Mouse (Mus musculus) heart, embryonic 15.5 days (tissue): ENCODE results near the gene C130060K24Rik. TPM values are rescaled to one million over a fixed set of nuclear protein-coding genes. Genes with fewer than 3 reads are reported as not detected.

ENCODE experiments used
- ATAC-seq: fragments of 200-750 bp; cut with Nextera tagmentation; replicated peaks from 2 replicates; pipeline ENCODE4 v1.8.0; 2017; ENCODE audit warnings: low read depth, moderate TSS enrichment; ENCODE audit not compliant: insufficient number of reproducible peaks, insufficient read depth, low FRiP score
- H3K27ac ChIP-seq: fragments of 300-500 bp; sonication (generic); 2 replicates; pipeline ENCODE4 v1.5.1; 2015; ENCODE audit warnings: mild to moderate bottlenecking, inconsistent platforms
- H3K27me3 ChIP-seq: fragments of 300-500 bp; sonication (generic); 2 replicates; pipeline ENCODE4 v1.6.1; 2015; ENCODE audit warnings: inconsistent platforms
- H3K36me3 ChIP-seq: fragments of 300-500 bp; sonication (generic); 2 replicates; pipeline ENCODE4 v1.6.1; 2015; ENCODE audit warnings: mild to moderate bottlenecking, inconsistent platforms
- H3K4me1 ChIP-seq: fragments of 300-500 bp; sonication (generic); replicated peaks from 2 replicates; pipeline ENCODE4 v1.6.1; 2015; ENCODE audit warnings: inconsistent platforms
- H3K4me2 ChIP-seq: fragments of 300-500 bp; sonication (generic); 2 replicates; pipeline ENCODE4 v1.6.1; 2015; ENCODE audit warnings: inconsistent platforms, mild to moderate bottlenecking, moderate library complexity
- H3K4me3 ChIP-seq: fragments of 300-500 bp; sonication (generic); 2 replicates; pipeline ENCODE4 v1.5.1; 2015; ENCODE audit warnings: mild to moderate bottlenecking, inconsistent platforms
- H3K9ac ChIP-seq: fragments of 300-500 bp; sonication (generic); 2 replicates; pipeline ENCODE4 v1.6.1; 2015; ENCODE audit warnings: mild to moderate bottlenecking, inconsistent platforms
- H3K9me3 ChIP-seq: fragments of 300-500 bp; sonication (generic); replicated peaks from 2 replicates; pipeline ENCODE4 v1.6.1; 2016; ENCODE audit warnings: inconsistent platforms
- WGBS: fragments of 180-500 bp; shearing (Covaris S2); methylation state at CpG from one replicate; pipeline ENCODE4 v1.1.7; 2015; ENCODE audit warnings: mixed read lengths; 5-methylcytosine and 5-hydroxymethylcytosine counted together
- polyA plus RNA-seq: library from polyadenylated mRNA; unstranded; fragments of >200 nt; fragmentation: Nextera tagmentation; extraction: Ambion mirVana; gene quantifications from 2 replicates; pipeline ENCODE4 v1.2.1, GENCODE M21; 2015

The C130060K24Rik gene
- polyA plus RNA-seq = not detected in 2 replicates

DNA sequence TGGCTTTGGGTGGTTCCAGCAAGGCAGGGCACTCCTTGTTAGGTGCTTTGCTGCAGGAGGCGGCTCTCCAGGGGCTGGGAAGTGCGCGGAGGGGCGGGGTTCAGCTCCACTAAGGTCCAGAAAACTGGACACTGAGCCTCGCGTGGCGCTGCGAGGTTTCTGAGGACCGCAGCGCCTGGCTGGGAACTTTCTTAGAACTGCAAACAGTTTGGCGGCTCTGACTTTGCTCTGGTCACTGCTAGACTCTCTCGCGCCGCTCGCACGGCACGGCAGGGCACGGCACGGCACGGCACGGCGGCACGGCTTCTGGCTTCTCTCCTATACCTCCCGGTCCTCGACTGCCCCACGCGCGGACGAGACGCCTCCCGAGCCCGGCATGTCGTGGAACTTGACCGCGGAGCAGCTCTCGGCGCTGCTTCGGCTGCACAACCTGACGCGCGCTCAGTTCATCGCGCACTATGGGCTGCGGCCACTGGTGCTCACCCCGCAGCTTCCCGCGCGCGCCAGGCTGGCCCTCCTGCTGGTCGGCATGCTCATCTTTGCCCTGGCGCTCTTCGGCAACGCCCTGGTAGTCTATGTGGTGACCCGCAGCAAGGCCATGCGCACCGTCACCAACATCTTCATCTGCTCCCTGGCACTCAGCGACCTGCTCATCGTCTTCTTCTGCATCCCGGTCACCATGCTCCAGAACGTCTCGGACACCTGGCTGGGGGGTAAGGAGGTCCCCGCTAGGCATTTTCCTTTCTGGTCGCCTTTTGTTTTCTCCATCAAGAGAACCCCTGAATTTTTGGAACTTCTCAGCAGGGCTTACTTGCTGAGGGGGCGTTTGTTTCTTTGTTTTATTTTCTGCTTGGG, at the start of gene C130060K24Rik:
C130060K24Rik (plus strand) TSS at position 188 of the 855 bp plus-strand sequence.
- H3K27ac ChIP-seq = no peak within 1 kb of the TSS
- H3K27me3 ChIP-seq = peaks cover 21% of the 10 kb centered on the region
- ATAC-seq = 0 out of 2 replicates have a peak, but pooled peaks have one; percentile 22
- peak within 1 kb of the TSS; percentile 97 for H3K4me2 ChIP-seq
- peaks cover 5% of the 10 kb centered on the region; the same call in 1 of the 2 replicates for H3K4me1 ChIP-seq
- peak within 1 kb of the TSS; percentile 46; the same call in 1 of the 2 replicates for H3K9ac ChIP-seq
- 2% methylated on average over 64 of the region's 64 CpGs for WGBS
- no peaks in the 10 kb centered on the region for H3K9me3 ChIP-seq
- peak within 1 kb of the TSS; percentile 59 for H3K4me3 ChIP-seq
- H3K36me3 ChIP-seq = no peaks in the 10 kb centered on the region

DNA sequence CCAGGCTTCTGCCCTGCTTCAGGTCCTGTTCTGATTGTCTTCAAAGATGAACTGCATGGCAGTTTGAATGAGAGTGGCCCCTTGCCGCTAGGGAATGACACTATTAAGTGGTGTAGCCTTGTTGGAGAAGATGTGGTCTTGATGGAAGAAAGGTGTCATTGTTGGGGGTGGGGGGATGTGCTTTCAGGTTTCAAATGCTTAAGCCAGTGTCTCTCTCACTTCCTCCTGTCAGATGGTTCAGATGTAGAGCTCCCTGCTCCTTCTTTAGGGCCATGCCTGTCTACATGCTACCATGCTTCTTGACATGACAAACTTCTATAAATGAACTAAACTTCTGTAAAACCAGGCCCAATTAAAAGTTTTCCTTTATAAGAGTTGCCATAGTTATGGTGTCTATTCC, 46.7 kb upstream of the C130060K24Rik start:
- no peak overlapping the region for H3K4me3 ChIP-seq
- H3K4me2 ChIP-seq = no peak overlapping the region
- no peak for ATAC-seq
- no peaks in the 10 kb centered on the region for H3K27me3 ChIP-seq
- H3K9me3 ChIP-seq = no peaks in the 10 kb centered on the region
- 0 out of 2 replicates have a peak, but pooled peaks cover 2% of the 10 kb centered on the region for H3K4me1 ChIP-seq
- H3K36me3 ChIP-seq = no peaks in the 10 kb centered on the region
- H3K9ac ChIP-seq = no peak overlapping the region
- WGBS = 84% methylated on average over 1 of the region's 1 CpGs
- H3K27ac ChIP-seq = no peak overlapping the region

DNA sequence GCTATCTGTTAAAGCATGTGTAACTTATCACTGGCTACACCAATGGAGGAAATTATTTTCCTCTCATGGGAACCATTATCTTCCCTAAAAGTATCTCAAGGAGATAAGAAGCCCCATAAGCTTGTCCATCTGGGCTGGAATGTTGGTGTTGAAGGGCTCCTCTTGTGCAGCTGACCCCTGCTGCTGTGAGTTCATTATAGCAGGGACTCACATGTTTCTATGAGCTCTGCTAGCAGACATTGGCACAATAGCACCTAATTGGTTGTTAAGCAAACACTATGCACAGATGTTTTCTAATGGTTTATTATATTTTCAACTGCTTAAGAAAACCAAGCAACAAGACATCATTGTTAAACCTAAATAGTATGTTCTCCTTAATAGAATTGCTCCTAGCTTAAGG, 41.5 kb upstream of the C130060K24Rik start:
- no peaks in the 10 kb centered on the region for H3K27me3 ChIP-seq
- no peak overlapping the region for H3K4me2 ChIP-seq
- H3K9ac ChIP-seq = no peak overlapping the region
- H3K27ac ChIP-seq = no peak overlapping the region
- no peaks in the 10 kb centered on the region for H3K4me1 ChIP-seq
- ATAC-seq = no peak
- no peaks in the 10 kb centered on the region for H3K9me3 ChIP-seq
- no peaks in the 10 kb centered on the region for H3K36me3 ChIP-seq
- no peak overlapping the region for H3K4me3 ChIP-seq

DNA sequence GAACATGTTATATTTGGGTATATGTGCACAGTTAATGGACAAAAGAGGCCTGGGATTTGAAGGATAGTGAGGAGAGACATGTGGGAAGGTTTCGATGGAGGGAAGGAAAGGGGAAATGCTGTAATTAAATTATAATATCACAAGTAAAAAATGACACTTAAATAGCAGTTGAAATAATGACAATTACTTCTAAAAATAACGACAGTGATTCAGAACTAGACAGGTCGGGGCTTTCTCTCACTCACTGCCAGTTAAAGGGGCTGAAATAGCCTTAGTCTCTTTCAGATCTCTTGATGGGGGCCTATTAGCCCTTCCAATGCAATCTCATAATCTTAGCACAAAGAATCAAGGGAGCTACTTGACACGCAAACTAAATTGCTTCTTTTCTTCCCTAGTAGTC, 39.5 kb upstream of the C130060K24Rik start:
- no peaks in the 10 kb centered on the region for H3K27me3 ChIP-seq
- no peaks in the 10 kb centered on the region for H3K9me3 ChIP-seq
- no peak overlapping the region for H3K4me2 ChIP-seq
- 70% methylated on average over 4 of the region's 4 CpGs for WGBS
- ATAC-seq = no peak
- no peak overlapping the region for H3K27ac ChIP-seq
- H3K4me1 ChIP-seq = no peaks in the 10 kb centered on the region
- H3K4me3 ChIP-seq = no peak overlapping the region
- no peak overlapping the region for H3K9ac ChIP-seq
- H3K36me3 ChIP-seq = no peaks in the 10 kb centered on the region

DNA sequence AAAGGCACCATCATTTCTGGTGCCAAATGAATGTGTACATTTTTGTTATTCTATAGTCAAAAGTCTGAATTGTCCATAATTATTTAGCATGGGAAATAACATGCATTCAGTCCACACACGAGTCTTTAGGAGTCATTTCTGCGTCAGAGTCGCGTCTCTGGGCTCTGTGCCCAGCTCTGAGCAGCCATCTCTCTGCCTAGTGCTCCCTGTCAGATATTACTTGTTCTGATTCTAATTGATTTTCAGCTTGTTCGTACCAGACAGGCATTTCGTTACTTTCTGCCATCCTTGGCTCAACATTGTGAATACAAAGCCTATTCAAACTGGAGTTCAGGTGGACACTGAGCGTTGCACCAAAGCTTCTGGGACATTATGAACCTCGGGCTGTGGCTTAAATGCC, 33.2 kb upstream of the C130060K24Rik start:
- Histone ChIP-seq H3K36me3 (no peaks in the 10 kb centered on the region), H3K27me3 (no peaks in the 10 kb centered on the region), H3K27ac (no peak overlapping the region), H3K4me3 (no peak overlapping the region), H3K4me2 (no peak overlapping the region), H3K4me1 (no peaks in the 10 kb centered on the region), H3K9me3 (no peaks in the 10 kb centered on the region), H3K9ac (no peak overlapping the region)
- no peak for ATAC-seq
- WGBS = 68% methylated on average over 8 of the region's 8 CpGs

DNA sequence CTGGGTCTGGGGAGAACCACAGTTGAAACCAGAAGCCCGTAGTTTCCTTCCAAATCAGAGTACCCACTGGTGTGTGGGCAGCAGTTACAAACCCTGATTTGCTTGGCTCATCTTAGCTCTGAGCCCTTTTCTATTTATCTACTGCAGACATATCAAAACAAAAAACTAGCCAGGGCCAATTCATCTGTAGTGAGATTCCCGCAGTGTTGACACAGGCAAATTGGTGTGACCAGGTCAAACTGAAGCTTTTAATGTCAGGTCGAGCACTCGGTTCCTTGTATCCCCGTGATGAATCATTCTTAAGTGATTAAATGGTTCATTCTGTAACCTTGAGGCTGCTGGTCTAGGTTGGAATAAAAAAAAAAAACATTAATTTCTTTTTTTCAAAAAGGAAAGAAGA, 32.6 kb upstream of the C130060K24Rik start:
- 45% methylated on average over 5 of the region's 5 CpGs for WGBS
- Histone ChIP-seq H3K4me1 (no peaks in the 10 kb centered on the region), H3K27me3 (no peaks in the 10 kb centered on the region)

DNA sequence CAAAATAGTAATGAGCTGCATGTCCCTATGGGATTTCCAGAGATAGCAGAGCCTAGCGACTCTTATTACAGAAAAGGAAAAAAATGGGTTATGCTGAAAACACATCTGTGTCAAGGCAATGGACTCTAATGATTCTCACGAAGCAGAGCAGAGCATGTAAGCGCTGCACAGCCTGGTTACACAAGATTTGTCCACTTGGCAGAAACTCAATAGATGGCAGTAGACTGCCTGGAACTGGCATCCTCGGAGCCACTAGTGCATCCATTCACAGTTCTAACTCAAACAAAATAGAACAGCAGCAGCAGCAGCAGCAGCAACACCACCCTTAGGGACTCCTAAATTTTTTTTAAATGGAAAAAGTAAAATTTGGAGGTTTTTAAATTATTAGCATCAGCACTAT, 29.3 kb upstream of the C130060K24Rik start:
- ATAC-seq = no peak
- Histone ChIP-seq H3K4me2 (no peak overlapping the region), H3K27me3 (no peaks in the 10 kb centered on the region), H3K27ac (no peak overlapping the region), H3K9me3 (no peaks in the 10 kb centered on the region), H3K4me3 (no peak overlapping the region), H3K36me3 (no peaks in the 10 kb centered on the region), H3K4me1 (no peaks in the 10 kb centered on the region), H3K9ac (no peak overlapping the region)
- WGBS = 69% methylated on average over 4 of the region's 4 CpGs

More for the DNA sequence above, 32.6 kb upstream of the C130060K24Rik start:
- H3K4me2 ChIP-seq = no peak overlapping the region
- H3K9ac ChIP-seq = no peak overlapping the region
- H3K9me3 ChIP-seq = no peaks in the 10 kb centered on the region
- no peaks in the 10 kb centered on the region for H3K36me3 ChIP-seq
- ATAC-seq = no peak
- H3K27ac ChIP-seq = no peak overlapping the region
- H3K4me3 ChIP-seq = no peak overlapping the region

DNA sequence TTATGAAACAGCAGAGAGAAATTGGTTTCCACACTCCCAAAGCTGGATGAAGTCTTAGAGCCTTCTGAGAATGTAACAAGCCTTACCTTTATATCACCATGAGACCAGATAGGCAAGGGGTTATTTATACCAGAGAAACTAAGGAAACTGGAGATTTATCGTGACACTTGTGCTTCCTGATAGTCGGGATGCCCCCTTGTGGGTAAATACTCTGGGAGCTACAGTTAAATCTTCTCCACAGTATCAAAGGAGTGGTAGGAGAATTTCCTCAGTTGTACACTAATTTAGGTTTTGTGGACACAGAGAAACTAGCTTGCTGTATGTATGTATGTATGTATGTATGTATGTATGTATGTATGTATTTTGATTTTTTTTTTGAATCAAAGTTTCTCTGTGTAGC, 5.0 kb upstream of the C130060K24Rik start:
- no peak overlapping the region for H3K4me2 ChIP-seq
- 34% methylated on average over 2 of the region's 2 CpGs for WGBS
- H3K36me3 ChIP-seq = no peaks in the 10 kb centered on the region
- no peak overlapping the region for H3K4me3 ChIP-seq
- H3K27ac ChIP-seq = no peak overlapping the region
- peaks cover 7% of the 10 kb centered on the region; the same call in 1 of the 2 replicates for H3K27me3 ChIP-seq
- H3K9ac ChIP-seq = no peak overlapping the region
- H3K4me1 ChIP-seq = peaks cover 3% of the 10 kb centered on the region; the same call in 1 of the 2 replicates
- H3K9me3 ChIP-seq = no peaks in the 10 kb centered on the region
- no peak for ATAC-seq

DNA sequence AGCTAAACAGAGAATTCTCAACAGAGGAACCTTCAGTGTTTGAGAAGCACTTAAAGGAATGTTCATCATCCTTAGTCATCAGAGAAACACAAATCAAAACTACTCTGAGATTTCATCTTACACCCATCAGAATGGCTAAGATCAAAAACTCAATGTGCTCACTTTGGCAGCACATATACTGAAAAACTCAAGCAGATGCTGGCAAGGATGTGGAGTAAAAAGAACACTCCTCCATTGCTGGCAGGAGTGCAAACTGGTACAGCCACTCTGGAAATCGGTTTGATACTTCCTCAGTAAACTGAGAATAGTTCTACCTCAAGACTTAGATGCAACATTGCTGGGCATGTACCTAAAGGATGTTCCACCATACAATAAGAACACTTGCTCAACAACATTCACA, 41.0 kb downstream of the C130060K24Rik start:
- no peak overlapping the region for H3K4me2 ChIP-seq
- WGBS = 75% methylated on average over 1 of the region's 1 CpGs
- H3K4me3 ChIP-seq = no peak overlapping the region
- H3K9ac ChIP-seq = no peak overlapping the region
- no peak for ATAC-seq
- no peaks in the 10 kb centered on the region for H3K4me1 ChIP-seq
- no peaks in the 10 kb centered on the region for H3K9me3 ChIP-seq
- H3K27me3 ChIP-seq = no peaks in the 10 kb centered on the region
- no peak overlapping the region for H3K27ac ChIP-seq
- no peaks in the 10 kb centered on the region for H3K36me3 ChIP-seq

DNA sequence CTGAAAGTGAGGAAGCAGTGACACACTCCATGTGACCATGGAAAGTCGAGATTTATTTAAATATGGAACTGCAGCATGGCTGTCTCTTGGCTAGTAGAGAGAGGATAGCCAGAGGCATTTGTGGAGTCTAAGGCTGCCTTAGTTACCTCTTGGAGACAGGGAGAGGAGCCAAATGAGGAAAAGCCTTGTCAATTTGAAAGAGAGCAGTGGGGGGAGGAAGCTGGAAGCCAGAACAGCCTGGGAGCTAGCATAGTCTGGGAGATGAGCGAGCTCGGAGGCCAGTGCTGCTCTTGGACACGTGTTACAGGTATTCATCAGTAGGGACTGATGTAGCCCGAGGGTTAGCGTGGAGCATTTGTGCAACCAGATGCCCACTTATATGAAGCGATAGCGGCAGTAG, 46.2 kb downstream of the C130060K24Rik start:
- H3K9ac ChIP-seq = no peak overlapping the region
- no peaks in the 10 kb centered on the region for H3K36me3 ChIP-seq
- no peak for ATAC-seq
- no peak overlapping the region for H3K4me3 ChIP-seq
- no peaks in the 10 kb centered on the region for H3K9me3 ChIP-seq
- 66% methylated on average over 8 of the region's 8 CpGs for WGBS
- no peak overlapping the region for H3K4me2 ChIP-seq
- H3K27ac ChIP-seq = no peak overlapping the region
- no peaks in the 10 kb centered on the region for H3K4me1 ChIP-seq
- H3K27me3 ChIP-seq = no peaks in the 10 kb centered on the region

DNA sequence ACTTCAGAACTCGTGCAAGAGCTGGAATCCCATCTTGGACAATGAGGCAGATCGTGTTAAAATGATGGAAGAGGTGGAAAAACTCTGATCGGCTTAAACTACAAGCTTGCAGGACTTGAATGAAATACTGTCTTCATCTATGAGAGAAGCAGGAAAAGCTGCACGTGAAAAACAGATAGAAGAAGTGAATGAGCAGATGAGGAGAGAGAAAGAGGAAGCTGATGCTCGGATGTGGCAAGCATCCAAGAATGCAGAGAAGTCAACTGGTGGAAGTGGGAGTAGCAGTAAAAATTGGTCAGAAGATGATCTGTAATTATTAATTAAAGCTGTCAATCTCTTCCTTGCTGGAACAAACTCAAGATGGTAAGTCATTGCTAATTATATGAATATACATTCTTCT, 52.3 kb downstream of the C130060K24Rik start:
- Histone ChIP-seq H3K9ac (no peak overlapping the region), H3K4me1 (no peaks in the 10 kb centered on the region), H3K27ac (no peak overlapping the region), H3K9me3 (no peaks in the 10 kb centered on the region), H3K27me3 (no peaks in the 10 kb centered on the region), H3K4me3 (no peak overlapping the region), H3K4me2 (no peak overlapping the region), H3K36me3 (no peaks in the 10 kb centered on the region)
- no peak for ATAC-seq
- 65% methylated on average over 5 of the region's 5 CpGs for WGBS

DNA sequence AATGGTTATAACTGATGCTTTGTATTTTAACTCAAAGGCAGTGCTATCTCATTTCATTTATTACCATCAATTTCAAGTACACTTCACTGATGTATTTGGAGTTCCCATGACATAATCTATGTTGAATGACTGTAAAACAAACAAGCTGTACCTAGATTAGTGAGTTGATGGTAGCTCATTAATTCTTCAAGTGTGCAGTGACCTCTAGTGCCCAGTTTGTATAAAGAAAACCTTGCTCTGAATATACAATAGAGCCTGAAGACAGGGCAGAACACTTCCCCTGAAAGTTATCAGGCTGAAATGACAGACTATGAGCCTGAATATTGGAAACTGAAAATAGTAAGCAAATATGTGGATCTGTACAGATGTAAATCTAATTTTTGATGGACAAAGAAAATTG, 72.6 kb downstream of the C130060K24Rik start:
- Histone ChIP-seq H3K4me1 (no peaks in the 10 kb centered on the region), H3K9me3 (no peaks in the 10 kb centered on the region), H3K36me3 (no peaks in the 10 kb centered on the region), H3K9ac (no peak overlapping the region), H3K4me2 (no peak overlapping the region), H3K27ac (no peak overlapping the region), H3K4me3 (no peak overlapping the region), H3K27me3 (no peaks in the 10 kb centered on the region)
- ATAC-seq = no peak
